Mouse (Mus musculus): ENCODE data around the gene Tmem8b. TPM values are rescaled to one million over a fixed set of nuclear protein-coding genes. Genes with fewer than 3 reads are reported as not detected.

The Tmem8b gene
- polyA plus RNA-seq, 1 experiment from 2014 or later: 7.7 TPM

GRCm38 (mm10) chr4:43726228-43726993 is 57.6 kb downstream of the Tmem8b start:
- ATAC-seq (ENCODE audit: insufficient number of reproducible peaks, insufficient read depth, low FRiP score, low TSS enrichment): no peak

GRCm38 (mm10) chr4:43726995-43727394 is 58.2 kb downstream of the Tmem8b start, which contains the start of gene Hrct1:
Gene Hrct1 (plus strand): TSS chr4:43727188.
- Histone ChIP-seq H3K4me1 (peaks cover 13% of the 10 kb centered on the region; the same call in 1 of the 2 replicates), H3K9ac (no peak within 1 kb of the TSS), H3K36me3 (no peaks in the 10 kb centered on the region), H3K27ac (no peak within 1 kb of the TSS), H3K4me3 (no peak within 1 kb of the TSS), H3K4me2 (replicated peaks) (no peak within 1 kb of the TSS), H3K9me3 (no peaks in the 10 kb centered on the region), H3K27me3 (no peaks in the 10 kb centered on the region)
- ATAC-seq (ENCODE audit: insufficient number of reproducible peaks, insufficient read depth, low FRiP score, low TSS enrichment): no peak; the same call in 1 of the 2 replicates
- WGBS: 31% methylated on average over 3 of the region's 3 CpGs

More at GRCm38 (mm10) chr4:43726228-43726993, 57.6 kb downstream of the Tmem8b start:
- no peak overlapping the region for H3K4me3 ChIP-seq
- peaks cover 13% of the 10 kb centered on the region; the same call in 1 of the 2 replicates for H3K4me1 ChIP-seq
- H3K27ac ChIP-seq: no peak overlapping the region
- no peak overlapping the region for H3K9ac ChIP-seq
- H3K4me2 ChIP-seq (replicated peaks): no peak overlapping the region
- H3K27me3 ChIP-seq: no peaks in the 10 kb centered on the region
- H3K9me3 ChIP-seq: no peaks in the 10 kb centered on the region
- no peaks in the 10 kb centered on the region for H3K36me3 ChIP-seq
- 62% methylated on average over 12 of the region's 12 CpGs for WGBS

GRCm38 (mm10) chr4:43727718-43728575 is 59.2 kb downstream of the Tmem8b start:
- H3K36me3 ChIP-seq: no peaks in the 10 kb centered on the region
- peaks cover 13% of the 10 kb centered on the region; the same call in 1 of the 2 replicates for H3K4me1 ChIP-seq
- no peak overlapping the region for H3K4me3 ChIP-seq
- no peak overlapping the region for H3K4me2 ChIP-seq (replicated peaks)
- no peaks in the 10 kb centered on the region for H3K27me3 ChIP-seq
- H3K9me3 ChIP-seq: no peaks in the 10 kb centered on the region
- 74% methylated on average over 7 of the region's 7 CpGs for WGBS
- ATAC-seq (ENCODE audit: insufficient number of reproducible peaks, insufficient read depth, low FRiP score, low TSS enrichment): no peak
- no peak overlapping the region for H3K27ac ChIP-seq
- no peak overlapping the region for H3K9ac ChIP-seq

- no peak overlapping the region for H3K27ac ChIP-seq
Observed at GRCm38 (mm10) chr4:43728576-43728954, 59.8 kb downstream of the Tmem8b start.

GRCm38 (mm10) chr4:43729126-43729525 is 60.4 kb downstream of the Tmem8b start:
- no peak overlapping the region for H3K4me2 ChIP-seq (replicated peaks)
- H3K4me1 ChIP-seq: peaks cover 13% of the 10 kb centered on the region; the same call in 1 of the 2 replicates
- no peaks in the 10 kb centered on the region for H3K9me3 ChIP-seq
- no peak overlapping the region for H3K4me3 ChIP-seq
- H3K27me3 ChIP-seq: no peaks in the 10 kb centered on the region
- H3K9ac ChIP-seq: no peak overlapping the region
- H3K27ac ChIP-seq: no peak overlapping the region
- ATAC-seq (ENCODE audit: insufficient number of reproducible peaks, insufficient read depth, low FRiP score, low TSS enrichment): no peak
- 59% methylated on average over 3 of the region's 3 CpGs for WGBS
- H3K36me3 ChIP-seq: no peaks in the 10 kb centered on the region

More at GRCm38 (mm10) chr4:43728576-43728954, 59.8 kb downstream of the Tmem8b start:
- H3K36me3 ChIP-seq: no peaks in the 10 kb centered on the region
- no peak for ATAC-seq (ENCODE audit: insufficient number of reproducible peaks, insufficient read depth, low FRiP score, low TSS enrichment)
- H3K9me3 ChIP-seq: no peaks in the 10 kb centered on the region
- no peak overlapping the region for H3K4me2 ChIP-seq (replicated peaks)
- H3K9ac ChIP-seq: no peak overlapping the region
- no peaks in the 10 kb centered on the region for H3K27me3 ChIP-seq
- H3K4me1 ChIP-seq: peaks cover 13% of the 10 kb centered on the region; the same call in 1 of the 2 replicates
- no peak overlapping the region for H3K4me3 ChIP-seq
- WGBS: 56% methylated on average over 5 of the region's 5 CpGs

- Histone ChIP-seq H3K9me3 (no peaks in the 10 kb centered on the region), H3K4me3 (no peak within 1 kb of the TSS), H3K36me3 (no peaks in the 10 kb centered on the region), H3K4me1 (peaks cover 13% of the 10 kb centered on the region; the same call in 1 of the 2 replicates), H3K27me3 (no peaks in the 10 kb centered on the region), H3K27ac (no peak within 1 kb of the TSS), H3K9ac (no peak within 1 kb of the TSS), H3K4me2 (replicated peaks) (no peak within 1 kb of the TSS)
- 63% methylated on average over 14 of the region's 14 CpGs for WGBS
- ATAC-seq (ENCODE audit: insufficient number of reproducible peaks, insufficient read depth, low FRiP score, low TSS enrichment): no peak
Observed at GRCm38 (mm10) chr4:43729794-43730550, 61.2 kb downstream of the Tmem8b start, which contains the start of gene Spaar. Gene Spaar (plus strand): TSS chr4:43730034.

GRCm38 (mm10) chr4:43730750-43731297 is 62.1 kb downstream of the Tmem8b start:
- Histone ChIP-seq H3K27me3 (no peaks in the 10 kb centered on the region), H3K9ac (no peak overlapping the region), H3K27ac (no peak overlapping the region), H3K9me3 (no peaks in the 10 kb centered on the region), H3K36me3 (no peaks in the 10 kb centered on the region), H3K4me1 (peaks cover 13% of the 10 kb centered on the region; the same call in 1 of the 2 replicates), H3K4me3 (no peak overlapping the region), H3K4me2 (replicated peaks) (no peak overlapping the region)
- no peak for ATAC-seq (ENCODE audit: insufficient number of reproducible peaks, insufficient read depth, low FRiP score, low TSS enrichment)
- 72% methylated on average over 21 of the region's 21 CpGs for WGBS

GRCm38 (mm10) chr4:43732171-43732570 is 63.4 kb downstream of the Tmem8b start:
- no peaks in the 10 kb centered on the region for H3K9me3 ChIP-seq
- no peak for ATAC-seq (ENCODE audit: insufficient number of reproducible peaks, insufficient read depth, low FRiP score, low TSS enrichment)
- no peak overlapping the region for H3K27ac ChIP-seq
- no peak overlapping the region for H3K4me3 ChIP-seq
- no peak overlapping the region for H3K9ac ChIP-seq
- no peaks in the 10 kb centered on the region for H3K36me3 ChIP-seq
- 25% methylated on average over 1 of the region's 1 CpGs for WGBS
- no peak overlapping the region for H3K4me2 ChIP-seq (replicated peaks)
- peaks cover 13% of the 10 kb centered on the region; the same call in 1 of the 2 replicates for H3K4me1 ChIP-seq
- no peaks in the 10 kb centered on the region for H3K27me3 ChIP-seq

- no peaks in the 10 kb centered on the region for H3K36me3 ChIP-seq
- ATAC-seq (ENCODE audit: insufficient number of reproducible peaks, insufficient read depth, low FRiP score, low TSS enrichment): no peak
- H3K4me2 ChIP-seq (replicated peaks): no peak overlapping the region
- no peaks in the 10 kb centered on the region for H3K27me3 ChIP-seq
- H3K4me3 ChIP-seq: no peak overlapping the region
- 83% methylated on average over 5 of the region's 5 CpGs for WGBS
- no peak overlapping the region for H3K9ac ChIP-seq
- no peaks in the 10 kb centered on the region for H3K9me3 ChIP-seq
- H3K4me1 ChIP-seq: peaks cover 10% of the 10 kb centered on the region; the same call in 1 of the 2 replicates
- no peak overlapping the region for H3K27ac ChIP-seq
Observed at GRCm38 (mm10) chr4:43733186-43733585, 64.4 kb downstream of the Tmem8b start.

GRCm38 (mm10) chr4:43737144-43737543 is 68.4 kb downstream of the Tmem8b start:
- H3K4me3 ChIP-seq: no peak overlapping the region
- no peak overlapping the region for H3K4me2 ChIP-seq (replicated peaks)
- H3K9ac ChIP-seq: no peak overlapping the region
- H3K4me1 ChIP-seq: no peaks in the 10 kb centered on the region
- 44% methylated on average over 6 of the region's 6 CpGs for WGBS
- no peak overlapping the region for H3K27ac ChIP-seq
- H3K36me3 ChIP-seq: no peaks in the 10 kb centered on the region
- H3K27me3 ChIP-seq: no peaks in the 10 kb centered on the region
- no peak for ATAC-seq (ENCODE audit: insufficient number of reproducible peaks, insufficient read depth, low FRiP score, low TSS enrichment)
- no peaks in the 10 kb centered on the region for H3K9me3 ChIP-seq
